Mouse (Mus musculus): ENCODE measurements at regions not wholly inside any gene's neighbourhood (a gene's known extent, or its start where the extent isn't known, plus 50 kb on each side); places are given as distances from the start of the nearest gene placed in this dataset.
A peak's percentile ranks its signal among the peaks of the same experiment; 100 is the strongest.

- H3K27me3 ChIP-seq (ENCODE audit: control insufficient read depth, insufficient read depth, low read depth, low read length) = no peaks in the 10 kb centered on the region
- H3K36me3 ChIP-seq (ENCODE audit: control insufficient read depth, insufficient read depth) = no peaks in the 10 kb centered on the region
- H3K9me3 ChIP-seq (replicated peaks; ENCODE audit: control insufficient read depth, low read length) = no peaks in the 10 kb centered on the region
- no peak overlapping the region for H3K4me3 ChIP-seq (ENCODE audit: low read depth, low read length)
- H3K4me1 ChIP-seq (ENCODE audit: control insufficient read depth, low read depth, low read length) = peaks cover 38% of the 10 kb centered on the region
- 25% methylated on average over 13 of the region's 13 CpGs for WGBS (ENCODE audit: insufficient replicate concordance)
- H3K27ac ChIP-seq (ENCODE audit: low read length) = peak overlapping the region; percentile 62
- no peak for ATAC-seq (ENCODE audit: low read depth)
- H3K4me2 ChIP-seq (ENCODE audit: low read depth, low read length) = no peak overlapping the region
- no peak overlapping the region for H3K9ac ChIP-seq (ENCODE audit: low read depth, low read length)
Observed at GRCm38 (mm10) chr8:126848369-126849105, 97.1 kb downstream of the Tomm20 start.

GRCm38 (mm10) chr8:126847664-126848353, 97.8 kb downstream of the Tomm20 start:
- WGBS (ENCODE audit: insufficient replicate concordance) = 20% methylated on average over 8 of the region's 8 CpGs
- no peaks in the 10 kb centered on the region for H3K36me3 ChIP-seq (ENCODE audit: control insufficient read depth, insufficient read depth)
- peaks cover 38% of the 10 kb centered on the region for H3K4me1 ChIP-seq (ENCODE audit: control insufficient read depth, low read depth, low read length)
- H3K4me3 ChIP-seq (ENCODE audit: low read depth, low read length) = no peak overlapping the region
- peak overlapping the region; percentile 62 for H3K27ac ChIP-seq (ENCODE audit: low read length)
- ATAC-seq (ENCODE audit: low read depth) = peak; percentile 50
- no peaks in the 10 kb centered on the region for H3K27me3 ChIP-seq (ENCODE audit: control insufficient read depth, insufficient read depth, low read depth, low read length)
- H3K4me2 ChIP-seq (ENCODE audit: low read depth, low read length) = no peak overlapping the region
- no peak overlapping the region for H3K9ac ChIP-seq (ENCODE audit: low read depth, low read length)
- no peaks in the 10 kb centered on the region for H3K9me3 ChIP-seq (replicated peaks; ENCODE audit: control insufficient read depth, low read length)

- H3K9me3 ChIP-seq (replicated peaks; ENCODE audit: control insufficient read depth, low read length) = no peaks in the 10 kb centered on the region
- H3K27ac ChIP-seq (ENCODE audit: low read length) = peak overlapping the region; percentile 44; the same call in 1 of the 2 replicates
- no peak overlapping the region for H3K4me2 ChIP-seq (ENCODE audit: low read depth, low read length)
- ATAC-seq (ENCODE audit: low read depth) = no peak
- H3K4me3 ChIP-seq (ENCODE audit: low read depth, low read length) = no peak overlapping the region
- H3K36me3 ChIP-seq (ENCODE audit: control insufficient read depth, insufficient read depth) = no peaks in the 10 kb centered on the region
- peaks cover 38% of the 10 kb centered on the region for H3K4me1 ChIP-seq (ENCODE audit: control insufficient read depth, low read depth, low read length)
- H3K9ac ChIP-seq (ENCODE audit: low read depth, low read length) = no peak overlapping the region
- H3K27me3 ChIP-seq (ENCODE audit: control insufficient read depth, insufficient read depth, low read depth, low read length) = no peaks in the 10 kb centered on the region
- WGBS (ENCODE audit: insufficient replicate concordance) = 20% methylated on average over 3 of the region's 3 CpGs
Observed at GRCm38 (mm10) chr8:126846188-126846565, 99.5 kb downstream of the Tomm20 start.

- Histone ChIP-seq H3K9me3 (replicated peaks; ENCODE audit: control insufficient read depth, low read length) (no peaks in the 10 kb centered on the region), H3K4me2 (ENCODE audit: low read depth, low read length) (no peak overlapping the region), H3K9ac (ENCODE audit: low read depth, low read length) (no peak overlapping the region), H3K27ac (ENCODE audit: low read length) (peak overlapping the region; percentile 44; the same call in 1 of the 2 replicates), H3K4me1 (ENCODE audit: control insufficient read depth, low read depth, low read length) (peaks cover 36% of the 10 kb centered on the region), H3K4me3 (ENCODE audit: low read depth, low read length) (no peak overlapping the region), H3K36me3 (ENCODE audit: control insufficient read depth, insufficient read depth) (no peaks in the 10 kb centered on the region), H3K27me3 (ENCODE audit: control insufficient read depth, insufficient read depth, low read depth, low read length) (no peaks in the 10 kb centered on the region)
- ATAC-seq (ENCODE audit: low read depth) = no peak
- 62% methylated on average over 14 of the region's 14 CpGs for WGBS (ENCODE audit: insufficient replicate concordance)
Observed at GRCm38 (mm10) chr8:126845530-126846187, 100.0 kb downstream of the Tomm20 start.

GRCm38 (mm10) chr8:126844627-126845026, 101.0 kb downstream of the Tomm20 start:
- H3K9me3 ChIP-seq (replicated peaks; ENCODE audit: control insufficient read depth, low read length) = no peaks in the 10 kb centered on the region
- no peaks in the 10 kb centered on the region for H3K27me3 ChIP-seq (ENCODE audit: control insufficient read depth, insufficient read depth, low read depth, low read length)
- WGBS (ENCODE audit: insufficient replicate concordance) = 65% methylated on average over 4 of the region's 4 CpGs
- H3K36me3 ChIP-seq (ENCODE audit: control insufficient read depth, insufficient read depth) = no peaks in the 10 kb centered on the region
- H3K4me2 ChIP-seq (ENCODE audit: low read depth, low read length) = no peak overlapping the region
- no peak overlapping the region for H3K9ac ChIP-seq (ENCODE audit: low read depth, low read length)
- peaks cover 32% of the 10 kb centered on the region for H3K4me1 ChIP-seq (ENCODE audit: control insufficient read depth, low read depth, low read length)
- no peak overlapping the region for H3K4me3 ChIP-seq (ENCODE audit: low read depth, low read length)
- H3K27ac ChIP-seq (ENCODE audit: low read length) = peak overlapping the region; percentile 34
- no peak for ATAC-seq (ENCODE audit: low read depth)

- no peaks in the 10 kb centered on the region for H3K9me3 ChIP-seq (replicated peaks; ENCODE audit: control insufficient read depth, low read length)
- no peaks in the 10 kb centered on the region for H3K36me3 ChIP-seq (ENCODE audit: control insufficient read depth, insufficient read depth)
- H3K4me3 ChIP-seq (ENCODE audit: low read depth, low read length) = no peak overlapping the region
- 67% methylated on average over 7 of the region's 7 CpGs for WGBS (ENCODE audit: insufficient replicate concordance)
- no peaks in the 10 kb centered on the region for H3K27me3 ChIP-seq (ENCODE audit: control insufficient read depth, insufficient read depth, low read depth, low read length)
- no peak overlapping the region for H3K4me2 ChIP-seq (ENCODE audit: low read depth, low read length)
- no peak for ATAC-seq (ENCODE audit: low read depth)
- no peak overlapping the region for H3K27ac ChIP-seq (ENCODE audit: low read length)
- no peak overlapping the region for H3K9ac ChIP-seq (ENCODE audit: low read depth, low read length)
- peaks cover 33% of the 10 kb centered on the region for H3K4me1 ChIP-seq (ENCODE audit: control insufficient read depth, low read depth, low read length)
Observed at GRCm38 (mm10) chr8:126841187-126841586, 104.5 kb downstream of the Tomm20 start.

- Histone ChIP-seq H3K4me1 (ENCODE audit: control insufficient read depth, low read depth, low read length) (peaks cover 33% of the 10 kb centered on the region), H3K36me3 (ENCODE audit: control insufficient read depth, insufficient read depth) (no peaks in the 10 kb centered on the region), H3K9ac (ENCODE audit: low read depth, low read length) (no peak overlapping the region; the same call in 1 of the 2 replicates), H3K9me3 (replicated peaks; ENCODE audit: control insufficient read depth, low read length) (no peaks in the 10 kb centered on the region), H3K4me3 (ENCODE audit: low read depth, low read length) (no peak overlapping the region), H3K4me2 (ENCODE audit: low read depth, low read length) (no peak overlapping the region), H3K27me3 (ENCODE audit: control insufficient read depth, insufficient read depth, low read depth, low read length) (no peaks in the 10 kb centered on the region), H3K27ac (ENCODE audit: low read length) (peak overlapping the region; percentile 73)
- ATAC-seq (ENCODE audit: low read depth) = peak; percentile 52
- WGBS (ENCODE audit: insufficient replicate concordance) = 29% methylated on average over 5 of the region's 5 CpGs
Observed at GRCm38 (mm10) chr8:126839712-126840355, 105.8 kb downstream of the Tomm20 start.

- no peaks in the 10 kb centered on the region for H3K9me3 ChIP-seq (replicated peaks; ENCODE audit: control insufficient read depth, low read length)
- no peaks in the 10 kb centered on the region for H3K27me3 ChIP-seq (ENCODE audit: control insufficient read depth, insufficient read depth, low read depth, low read length)
- 16% methylated on average over 8 of the region's 8 CpGs for WGBS (ENCODE audit: insufficient replicate concordance)
- peak overlapping the region; percentile 73 for H3K27ac ChIP-seq (ENCODE audit: low read length)
- H3K36me3 ChIP-seq (ENCODE audit: control insufficient read depth, insufficient read depth) = no peaks in the 10 kb centered on the region
- H3K9ac ChIP-seq (ENCODE audit: low read depth, low read length) = no peak overlapping the region; the same call in none of the 2 replicates
- H3K4me3 ChIP-seq (ENCODE audit: low read depth, low read length) = no peak overlapping the region
- 0 out of 2 replicates have a peak overlapping the region, but pooled peaks have one; percentile 30 for H3K4me2 ChIP-seq (ENCODE audit: low read depth, low read length)
- H3K4me1 ChIP-seq (ENCODE audit: control insufficient read depth, low read depth, low read length) = peaks cover 28% of the 10 kb centered on the region
- ATAC-seq (ENCODE audit: low read depth) = peak; percentile 78
Observed at GRCm38 (mm10) chr8:126839039-126839711, 106.5 kb downstream of the Tomm20 start.
